Mouse (Mus musculus) cerebellum, adult 8-10 months (tissue): ENCODE measurements around the gene Bin2.
A peak's percentile ranks its signal among the peaks of the same experiment; 100 is the strongest.

Source experiments
- DNase-seq: peaks from one replicate; pipeline ENCODE4 v3.0.0; 2022

Bin2 gene

GRCm38 (mm10) chr15:100669337-100669736, at the start of gene Bin2:
Bin2 (minus strand) TSS chr15:100669553.
- DNase-seq, result no peak

GRCm38 (mm10) chr15:100718572-100718971, 49.2 kb upstream of the Bin2 start:
- DNase-seq, result no peak

DNA sequence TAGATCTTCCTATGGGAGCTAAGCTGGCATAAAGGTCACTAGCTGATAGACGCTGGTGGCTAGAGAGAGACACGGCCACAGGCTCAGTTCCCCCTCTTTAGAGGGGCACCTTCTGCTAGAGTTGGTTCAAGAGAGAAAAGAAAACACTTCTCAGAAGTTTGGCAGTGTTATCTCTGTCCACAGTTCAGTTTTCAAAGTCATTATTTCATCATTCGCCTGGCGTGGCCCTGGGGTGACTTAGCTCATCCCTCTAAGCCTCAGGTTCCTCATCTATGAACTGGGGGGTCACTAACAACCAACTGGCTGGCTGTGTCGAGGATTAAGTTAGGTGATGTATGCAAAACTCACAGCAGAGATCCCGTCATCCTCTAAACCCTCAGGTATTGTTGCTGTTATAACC, 48.6 kb upstream of the Bin2 start:
- DNase-seq, result no peak

GRCm38 (mm10) chr15:100715399-100715993, 46.1 kb upstream of the Bin2 start:
- DNase-seq, result no peak

DNA sequence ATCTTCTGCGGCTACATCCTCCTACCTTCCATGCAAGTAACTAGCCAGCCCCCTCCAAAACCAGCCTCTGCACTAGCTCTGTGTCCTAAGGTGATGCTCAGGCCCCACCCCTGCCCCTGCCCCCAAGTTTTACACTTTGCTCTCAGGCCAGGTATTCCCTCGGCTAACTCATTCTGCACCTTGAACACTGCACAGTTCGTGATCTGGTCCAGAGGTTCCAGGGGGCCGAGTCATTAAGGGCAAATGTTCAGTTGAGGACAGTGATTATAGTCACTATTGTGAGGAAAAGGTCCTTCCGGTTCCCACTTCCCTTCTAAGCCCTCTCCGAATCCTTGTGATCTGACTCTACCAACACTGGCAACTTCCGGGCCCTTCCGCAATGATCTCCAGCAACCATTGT, 45.1 kb upstream of the Bin2 start:
- no peak for DNase-seq

GRCm38 (mm10) chr15:100710838-100711237, 41.5 kb upstream of the Bin2 start:
- DNase-seq, result no peak

DNA sequence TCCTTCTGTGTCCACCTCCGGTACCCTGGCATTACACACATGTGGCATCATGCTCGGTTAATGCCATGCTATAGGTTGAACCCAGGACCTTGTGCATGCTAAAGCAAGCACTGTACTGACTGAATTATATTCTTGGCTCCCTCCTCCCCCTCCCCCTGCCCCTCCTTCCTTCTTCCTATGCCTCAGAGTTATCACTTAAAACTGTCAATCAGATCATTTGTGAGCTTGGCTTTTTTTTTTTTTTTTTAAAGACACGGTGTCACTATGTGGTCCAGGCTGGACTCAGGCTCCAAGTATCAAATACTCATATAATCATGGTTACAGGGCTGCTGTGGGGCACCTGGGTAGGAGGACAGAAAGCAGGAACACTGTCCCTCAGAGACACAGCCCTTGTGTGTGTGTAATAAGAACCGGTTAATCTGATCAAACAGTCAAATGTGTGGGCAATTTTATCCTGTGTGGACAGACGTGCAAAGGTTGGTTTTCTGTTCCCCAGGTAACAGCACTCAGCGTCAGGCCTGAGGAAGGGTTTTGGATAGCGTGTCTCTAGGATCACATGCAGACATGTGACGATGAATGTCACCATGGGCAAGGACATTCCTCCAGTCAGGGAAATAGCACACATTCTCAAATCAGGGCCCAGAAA, 39.2 kb upstream of the Bin2 start:
- DNase-seq, result no peak

GRCm38 (mm10) chr15:100706226-100706625, 36.9 kb upstream of the Bin2 start:
- DNase-seq, result no peak

DNA sequence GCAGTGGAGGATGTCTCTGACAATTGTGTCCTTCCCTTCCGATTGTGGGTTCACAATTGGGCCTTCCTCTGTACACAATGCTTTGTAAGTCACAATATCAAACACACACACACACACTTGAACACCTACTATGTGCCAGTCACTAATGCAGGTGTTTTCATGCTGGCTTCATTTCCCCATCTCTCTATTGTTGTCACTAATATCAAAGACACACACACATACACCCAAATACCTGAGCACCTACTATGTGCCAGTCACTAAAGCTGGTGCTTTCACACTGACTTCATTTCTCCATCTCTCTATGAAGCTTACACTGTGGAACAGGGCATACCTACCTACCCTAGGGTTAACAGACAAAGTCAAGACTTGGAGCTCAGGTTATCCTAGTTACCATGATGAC, 36.0 kb upstream of the Bin2 start:
- DNase-seq, result no peak

DNA sequence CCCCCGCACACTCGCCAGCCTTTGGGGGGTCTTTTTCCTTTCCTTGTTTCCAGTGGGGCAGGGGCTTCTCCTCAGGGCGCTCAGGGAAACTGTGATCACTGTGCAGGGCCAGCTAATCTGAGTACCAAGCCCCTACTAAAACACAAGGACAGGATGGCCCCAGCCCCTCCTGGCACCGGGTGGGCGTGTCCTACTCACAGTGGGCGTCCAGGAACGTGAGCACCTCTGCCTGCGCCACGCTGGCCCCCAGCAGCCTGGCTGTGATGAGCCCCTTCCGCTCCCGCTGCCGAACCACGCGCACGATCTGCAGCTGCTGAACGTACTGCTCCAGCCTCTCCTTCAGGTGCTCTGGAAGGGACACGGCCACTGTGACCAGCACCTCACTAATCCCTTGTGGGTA, 34.6 kb upstream of the Bin2 start:
- no peak for DNase-seq

DNA sequence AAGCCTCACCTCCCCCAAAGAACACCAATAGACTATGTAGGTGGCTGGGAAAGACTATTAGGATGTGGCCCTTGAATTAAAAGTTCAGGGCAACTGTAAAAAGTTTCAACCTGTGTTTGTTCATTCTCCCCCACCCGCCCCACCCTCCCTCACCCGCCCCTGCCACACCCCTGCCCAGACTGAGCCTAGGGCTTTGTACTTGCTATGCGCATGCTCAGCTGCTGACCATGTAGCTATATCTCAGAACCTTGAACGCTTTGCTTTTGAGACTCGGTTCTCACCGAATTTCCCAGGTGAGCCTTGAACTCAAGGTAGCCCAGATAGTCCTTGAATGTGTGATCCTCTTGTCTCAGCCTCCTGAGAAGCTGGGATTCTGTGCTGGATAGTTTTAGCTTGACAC, 32.5 kb upstream of the Bin2 start:
- DNase-seq, result no peak

DNA sequence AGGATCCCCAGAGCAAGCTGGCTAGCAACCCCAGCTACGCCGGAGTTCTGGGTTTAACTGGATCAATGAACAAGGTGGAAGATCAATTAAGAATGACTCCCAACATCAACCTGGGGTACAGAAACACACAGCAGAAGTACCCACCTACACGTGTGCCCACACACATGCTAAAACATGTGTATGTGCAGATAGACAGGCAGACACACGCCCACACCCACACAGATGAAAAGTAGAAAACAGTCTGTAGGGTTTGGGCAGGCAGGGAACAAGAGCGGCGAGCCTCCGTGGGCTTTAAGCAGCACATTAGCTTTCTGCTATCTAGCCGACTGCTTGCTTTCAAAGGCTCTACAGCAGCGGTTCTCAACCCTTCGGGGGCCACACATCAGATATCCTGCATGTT, 31.8 kb upstream of the Bin2 start:
- no peak for DNase-seq

GRCm38 (mm10) chr15:100700424-100700823, 31.1 kb upstream of the Bin2 start:
- DNase-seq, result no peak

GRCm38 (mm10) chr15:100699386-100699785, 30.0 kb upstream of the Bin2 start:
- no peak for DNase-seq

GRCm38 (mm10) chr15:100698078-100698477, 28.7 kb upstream of the Bin2 start:
- DNase-seq, result no peak

DNA sequence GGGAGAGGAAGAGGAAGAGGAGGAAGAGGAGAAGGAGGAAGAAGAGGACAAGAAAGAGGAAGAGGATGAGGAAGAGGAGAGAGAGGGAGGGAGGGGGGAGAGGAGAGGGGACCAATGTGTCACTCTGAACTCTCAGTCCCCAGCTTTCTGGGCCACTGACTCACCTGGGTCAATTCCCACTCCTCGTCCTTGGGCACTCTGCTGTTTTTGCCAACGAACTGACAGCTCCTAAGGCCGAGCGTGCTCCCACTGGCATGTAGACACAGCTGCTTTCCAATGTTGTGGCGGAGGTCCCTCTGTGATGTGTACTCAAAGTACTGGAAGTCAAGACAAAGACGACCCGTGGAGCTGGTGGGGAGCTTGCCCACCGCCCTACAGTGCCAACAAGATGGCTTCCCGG, 25.1 kb upstream of the Bin2 start:
- no peak for DNase-seq

DNA sequence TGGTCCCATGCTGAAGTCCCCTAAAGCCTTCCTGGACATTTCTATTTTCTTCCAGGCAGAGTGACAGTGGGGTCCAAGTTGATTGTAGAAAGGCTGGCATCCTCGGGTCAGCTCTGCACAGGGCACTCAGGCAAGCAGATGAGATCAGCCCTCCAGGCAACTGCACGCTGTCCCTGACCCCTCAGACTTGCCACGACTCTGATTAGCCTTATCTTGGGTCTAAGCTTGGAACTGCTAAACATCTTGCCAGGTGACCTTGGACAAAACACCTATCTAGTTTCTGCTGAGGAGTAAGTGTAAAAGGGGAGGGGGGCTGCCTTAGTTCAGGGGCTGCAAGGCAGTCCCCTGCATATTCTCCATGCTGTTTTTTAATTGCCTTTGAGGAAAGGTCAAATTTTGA, 22.6 kb upstream of the Bin2 start:
- no peak for DNase-seq

DNA sequence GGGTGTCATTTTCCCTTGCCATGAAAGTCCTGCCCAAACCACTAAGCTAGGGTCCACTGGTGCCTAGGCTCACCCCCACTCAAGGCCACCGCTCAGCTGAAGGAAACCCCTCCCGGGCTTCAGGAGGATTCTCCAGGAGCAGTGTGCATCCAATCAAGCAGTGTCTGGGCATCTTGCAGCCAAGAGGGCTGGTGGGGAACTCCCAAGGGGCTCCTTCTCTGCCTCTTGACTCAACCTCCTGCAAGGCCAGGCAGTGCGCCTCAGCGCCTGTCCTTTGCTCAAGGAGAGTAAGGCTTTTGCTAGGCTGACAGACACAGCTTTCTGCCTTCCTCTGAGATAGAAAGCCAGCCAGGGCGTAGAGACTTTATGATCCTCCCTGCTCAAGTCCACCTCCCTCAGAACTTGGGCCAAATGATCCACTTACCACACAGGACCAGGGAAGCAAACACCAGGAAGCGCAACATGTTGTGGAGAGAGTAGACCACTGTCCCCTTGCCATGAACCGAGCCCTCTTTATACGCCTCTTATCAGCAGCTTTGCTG, 18.1 kb upstream of the Bin2 start, which contains the start of gene Cela1:
Gene Cela1 (minus strand): TSS at position 492 of the 542 bp plus-strand sequence.
- no peak for DNase-seq

GRCm38 (mm10) chr15:100686989-100687388, 17.6 kb upstream of the Bin2 start:
- no peak for DNase-seq

DNA sequence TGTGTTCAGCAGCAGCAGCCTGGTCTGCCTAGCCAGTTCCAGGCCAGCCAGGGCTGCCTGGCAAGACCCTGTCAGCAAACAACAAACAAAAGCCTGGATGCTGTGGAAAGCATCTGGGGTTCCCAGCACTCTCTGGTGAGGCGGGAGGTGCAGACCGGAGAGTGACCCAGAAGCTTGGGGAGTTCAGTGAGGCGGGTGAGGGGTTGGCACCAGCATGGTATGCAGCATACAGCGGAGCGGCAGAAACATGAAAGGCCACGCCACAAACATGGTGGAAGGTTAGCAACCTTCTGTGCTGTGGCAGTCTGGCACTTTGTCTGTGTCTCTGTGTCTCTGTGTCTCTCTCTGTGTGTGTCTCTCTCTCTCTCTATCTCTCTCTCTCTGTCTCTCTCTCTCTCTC, 17.1 kb upstream of the Bin2 start:
- DNase-seq, result no peak

GRCm38 (mm10) chr15:100685849-100686248, 16.5 kb upstream of the Bin2 start:
- DNase-seq, result no peak

DNA sequence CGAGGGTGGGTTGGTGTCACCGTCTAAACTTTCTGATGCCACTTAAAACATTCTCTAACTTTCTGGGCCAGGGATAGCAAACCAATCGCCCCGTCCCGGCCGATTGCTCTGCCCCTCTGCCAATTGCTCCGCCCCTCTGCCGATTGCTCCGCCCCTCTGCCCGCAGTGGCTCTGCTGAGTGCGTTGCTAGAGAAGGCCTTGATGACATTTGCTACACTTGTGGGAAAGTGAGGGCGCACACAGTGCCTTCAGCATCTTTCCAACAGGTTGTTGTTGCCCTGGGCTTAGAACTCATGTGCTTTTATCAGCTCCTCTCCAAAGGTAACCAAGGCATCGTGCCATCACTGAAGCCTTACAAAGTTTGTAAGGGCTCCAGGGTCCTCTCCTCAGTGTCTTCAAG, 15.9 kb upstream of the Bin2 start:
- DNase-seq, result no peak

DNA sequence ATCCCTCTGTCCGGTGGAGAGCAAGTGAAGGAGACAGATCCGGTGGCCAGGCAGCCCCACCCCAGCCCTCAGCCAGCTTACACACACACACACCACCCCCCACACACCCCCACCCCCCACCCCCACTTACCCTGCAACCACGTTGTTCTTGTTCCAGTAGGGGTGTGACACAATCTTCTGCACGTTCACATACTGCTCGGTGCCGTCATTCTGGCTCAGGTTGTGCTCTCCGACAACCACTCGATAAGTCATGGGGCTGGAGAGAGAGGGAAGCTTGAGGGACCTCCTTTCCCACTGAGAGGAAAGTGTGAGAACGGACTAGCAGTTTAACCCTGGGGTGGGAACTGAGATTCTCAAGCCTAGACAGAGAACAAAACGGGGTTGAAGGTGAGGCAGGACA, 15.1 kb upstream of the Bin2 start:
- no peak for DNase-seq

DNA sequence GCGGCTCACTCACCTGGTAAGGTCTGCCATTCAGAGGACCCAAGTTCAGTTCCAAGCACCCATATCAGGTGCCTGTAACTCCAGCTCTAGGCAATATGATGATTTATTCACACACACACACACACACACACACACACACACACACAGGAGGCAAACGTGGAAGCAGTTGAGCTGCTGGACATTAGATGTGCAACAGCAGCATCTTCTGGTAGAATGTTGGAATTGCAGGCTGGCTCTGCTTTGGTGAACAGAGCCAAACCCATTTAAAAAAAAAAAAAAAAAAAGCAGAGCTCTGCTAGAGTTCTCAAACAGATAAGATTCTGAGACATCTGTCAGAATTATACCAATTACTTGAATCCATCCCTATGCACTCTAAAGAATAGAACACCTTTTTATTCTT, 13.7 kb upstream of the Bin2 start:
- DNase-seq, result peak; percentile 63

DNA sequence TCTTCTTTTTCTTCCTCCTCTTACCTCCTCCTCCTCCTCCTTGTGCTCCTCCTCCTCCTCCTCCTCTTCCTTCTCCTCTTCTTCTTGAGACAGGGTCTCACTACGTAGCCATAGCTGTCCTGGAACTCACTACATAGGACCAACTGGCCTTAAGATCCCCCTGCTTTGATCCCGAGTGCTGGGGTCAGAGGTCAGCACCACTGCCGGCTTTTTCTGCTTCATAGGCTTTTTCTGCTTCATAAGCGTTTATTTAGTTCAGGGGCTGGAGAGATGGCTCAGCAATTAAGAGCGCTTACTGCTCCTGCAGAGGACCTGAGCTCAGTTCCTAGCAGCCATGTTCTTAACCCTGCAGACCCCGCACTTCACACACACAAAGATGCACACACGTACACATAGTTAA, 12.4 kb upstream of the Bin2 start:
- no peak for DNase-seq
